Mouse (Mus musculus) liver, embryonic 14.5 days (tissue): Measurements from ENCODE around the gene Elp4. TPM values are rescaled to one million over a fixed set of nuclear protein-coding genes. Genes with fewer than 3 reads are reported as not detected.

ENCODE experiments used
- ATAC-seq: fragments of 200-750 bp; cut with Nextera tagmentation; 2 replicates; pipeline ENCODE4 v1.8.0; 2017; ENCODE audit warnings: moderate number of reproducible peaks, mild to moderate bottlenecking, moderate library complexity; ENCODE audit not compliant: insufficient read depth
- DNase-seq, 3 experiments: peaks; one replicate each; pipeline ENCODE4 v3.0.0-alpha.2; 2012 to 2013; ENCODE audit warnings: low read depth in 3 of 3, low spot score in 3 of 3
- H3K27ac ChIP-seq: fragments of 300-500 bp; sonication (generic); 2 replicates; pipeline ENCODE4 v1.5.1; 2014; ENCODE audit warnings: moderate library complexity, mild to moderate bottlenecking, control low read depth, inconsistent platforms
- H3K27me3 ChIP-seq: fragments of 300-500 bp; sonication (generic); 2 replicates; pipeline ENCODE4 v1.6.1; 2014; ENCODE audit warnings: mild to moderate bottlenecking, low read length, moderate library complexity; ENCODE audit not compliant: control insufficient read depth, insufficient read depth
- H3K36me3 ChIP-seq: fragments of 300-500 bp; sonication (generic); replicated peaks from 2 replicates; pipeline ENCODE4 v1.6.1; 2014; ENCODE audit warnings: low read depth; ENCODE audit not compliant: control insufficient read depth, insufficient read depth
- H3K4me1 ChIP-seq, 2 experiments: fragments of 200-500 bp in 1 of 2; fragments of 300-500 bp in 1 of 2; sonication (generic) in 1 of 2; replicated peaks; 2 replicates each; pipeline ENCODE4 v1.6.1; 2012 to 2014; ENCODE audit warnings: antibody characterized with exemption in 1 of 2, inconsistent platforms in 1 of 2, low read length in 1 of 2; ENCODE audit not compliant: control insufficient read depth in 2 of 2, insufficient read depth in 2 of 2
- H3K4me2 ChIP-seq: fragments of 300-500 bp; sonication (generic); 2 replicates; pipeline ENCODE4 v1.6.1; 2014; ENCODE audit warnings: low read depth, mild to moderate bottlenecking, control low read depth, moderate library complexity
- H3K4me3 ChIP-seq, 2 experiments: fragments of 200-500 bp in 1 of 2; fragments of 300-500 bp in 1 of 2; sonication (generic) in 1 of 2; 2 replicates each; pipeline ENCODE4 v1.5.1; 2012 to 2014; ENCODE audit warnings: low read depth in 2 of 2, low read length in 2 of 2, mild to moderate bottlenecking in 2 of 2, control low read depth in 1 of 2, inconsistent platforms in 1 of 2, moderate library complexity in 1 of 2; ENCODE audit not compliant: insufficient read depth in 1 of 2
- H3K9ac ChIP-seq: fragments of 300-500 bp; sonication (generic); replicated peaks from 2 replicates; pipeline ENCODE4 v1.6.1; 2014; ENCODE audit warnings: mild to moderate bottlenecking, control low read depth, moderate library complexity
- H3K9me3 ChIP-seq: fragments of 300-500 bp; sonication (generic); 2 replicates; pipeline ENCODE4 v1.6.1; 2016; ENCODE audit warnings: low read length, mixed read lengths; ENCODE audit not compliant: control insufficient read depth
- CTCF ChIP-seq: IDR thresholded peaks from 2 replicates; pipeline ENCODE4 v1.5.1; 2016; ENCODE audit warnings: antibody characterized with exemption, low read depth, control low read depth
- EP300 ChIP-seq: IDR thresholded peaks from 2 replicates; pipeline ENCODE4 v1.6.1; 2016; ENCODE audit warnings: antibody characterized with exemption, low read depth
- WGBS: fragments of 180-500 bp; shearing (Covaris S2); extraction: QIAGEN DNeasy Blood & Tissue Kit; methylation state at CpG from one replicate; pipeline ENCODE4 v1.1.7; 2014; ENCODE audit not compliant: insufficient replicate concordance; 5-methylcytosine and 5-hydroxymethylcytosine counted together
- polyA plus RNA-seq, 2 experiments: library from polyadenylated mRNA; depleted of rRNA in 1 of 2; stranded (reverse) in 1 of 2; unstranded in 1 of 2; fragments of >200 nt; fragmentation: Nextera tagmentation in 1 of 2; extraction: Ambion mirVana in 1 of 2; gene quantifications; 2 replicates each; pipeline versions ENCODE4 v1.2.1 to v1.2.3; 2012 to 2014

The Elp4 gene
- polyA plus RNA-seq, 2 experiments: 5.3 to 11.8 TPM

- no peak overlapping the region for H3K4me2 ChIP-seq
- no peak for TF ChIP-seq CTCF
- TF ChIP-seq EP300: no peak
- DNase-seq (no peak), ATAC-seq (no peak)
- peaks cover 99% of the 10 kb centered on the region for H3K27me3 ChIP-seq
- no peaks in the 10 kb centered on the region for H3K9me3 ChIP-seq
- no peaks in the 10 kb centered on the region for H3K4me1 ChIP-seq
- 2% methylated on average over 6 of the region's 6 CpGs for WGBS
- no peak overlapping the region for H3K9ac ChIP-seq
- H3K27ac ChIP-seq: no peak overlapping the region
- H3K36me3 ChIP-seq: no peaks in the 10 kb centered on the region
- no peak overlapping the region for H3K4me3 ChIP-seq
Measured at GRCm38 (mm10) chr2:105666331-105666730, 238.0 kb downstream of the Elp4 start.

- Histone ChIP-seq H3K4me2 (no peak overlapping the region), H3K27me3 (peaks cover 99% of the 10 kb centered on the region), H3K9ac (no peak overlapping the region), H3K4me3 (no peak overlapping the region), H3K27ac (no peak overlapping the region), H3K4me1 (no peaks in the 10 kb centered on the region), H3K36me3 (no peaks in the 10 kb centered on the region), H3K9me3 (no peaks in the 10 kb centered on the region)
- TF ChIP-seq EP300 (no peak), CTCF (no peak)
- 11% methylated on average over 5 of the region's 5 CpGs for WGBS
- ATAC-seq (no peak), DNase-seq (no peak)
Measured at GRCm38 (mm10) chr2:105665491-105666250, 238.7 kb downstream of the Elp4 start.

- ATAC-seq (no peak), DNase-seq (no peak)
- Histone ChIP-seq H3K4me1 (no peaks in the 10 kb centered on the region), H3K27ac (no peak overlapping the region), H3K4me3 (no peak overlapping the region), H3K27me3 (peaks cover 99% of the 10 kb centered on the region), H3K36me3 (no peaks in the 10 kb centered on the region), H3K9me3 (no peaks in the 10 kb centered on the region), H3K4me2 (no peak overlapping the region), H3K9ac (no peak overlapping the region)
- 9% methylated on average over 5 of the region's 5 CpGs for WGBS
- TF ChIP-seq CTCF: no peak
- no peak for TF ChIP-seq EP300
Measured at GRCm38 (mm10) chr2:105664996-105665395, 239.4 kb downstream of the Elp4 start.

- DNase-seq: no peak
- Histone ChIP-seq H3K27ac (no peak overlapping the region), H3K9ac (no peak overlapping the region), H3K4me1 (no peaks in the 10 kb centered on the region), H3K9me3 (no peaks in the 10 kb centered on the region), H3K4me2 (no peak overlapping the region), H3K27me3 (peaks cover 95% of the 10 kb centered on the region), H3K4me3 (no peak overlapping the region), H3K36me3 (no peaks in the 10 kb centered on the region)
- WGBS: 5% methylated on average over 10 of the region's 10 CpGs
- TF ChIP-seq CTCF: no peak
- ATAC-seq: no peak
Measured at GRCm38 (mm10) chr2:105663101-105663511, 241.3 kb downstream of the Elp4 start.

GRCm38 (mm10) chr2:105662606-105663005 is 241.8 kb downstream of the Elp4 start:
- H3K4me1 ChIP-seq: no peaks in the 10 kb centered on the region
- no peak for TF ChIP-seq EP300
- TF ChIP-seq CTCF: no peak
- H3K36me3 ChIP-seq: no peaks in the 10 kb centered on the region
- no peak overlapping the region for H3K9ac ChIP-seq
- ATAC-seq: no peak
- H3K9me3 ChIP-seq: no peaks in the 10 kb centered on the region
- no peak for DNase-seq
- H3K4me2 ChIP-seq: no peak overlapping the region
- H3K27ac ChIP-seq: no peak overlapping the region
- 3% methylated on average over 7 of the region's 7 CpGs for WGBS
- H3K4me3 ChIP-seq: no peak overlapping the region
- peaks cover 90% of the 10 kb centered on the region for H3K27me3 ChIP-seq
